Mouse (Mus musculus): Measurements from ENCODE around the gene Sycp2. TPM values are rescaled to one million over a fixed set of nuclear protein-coding genes. Genes with fewer than 3 reads are reported as not detected.

The Sycp2 gene
- polyA plus RNA-seq (2014; fragmentation: Illumina TruSeq; extraction: RNeasy Lipid Tissue Mini Kit (QIAGEN cat#74804); ENCODE audit: insufficient read depth, low read depth, low replicate concordance) = 0.04 TPM

DNA sequence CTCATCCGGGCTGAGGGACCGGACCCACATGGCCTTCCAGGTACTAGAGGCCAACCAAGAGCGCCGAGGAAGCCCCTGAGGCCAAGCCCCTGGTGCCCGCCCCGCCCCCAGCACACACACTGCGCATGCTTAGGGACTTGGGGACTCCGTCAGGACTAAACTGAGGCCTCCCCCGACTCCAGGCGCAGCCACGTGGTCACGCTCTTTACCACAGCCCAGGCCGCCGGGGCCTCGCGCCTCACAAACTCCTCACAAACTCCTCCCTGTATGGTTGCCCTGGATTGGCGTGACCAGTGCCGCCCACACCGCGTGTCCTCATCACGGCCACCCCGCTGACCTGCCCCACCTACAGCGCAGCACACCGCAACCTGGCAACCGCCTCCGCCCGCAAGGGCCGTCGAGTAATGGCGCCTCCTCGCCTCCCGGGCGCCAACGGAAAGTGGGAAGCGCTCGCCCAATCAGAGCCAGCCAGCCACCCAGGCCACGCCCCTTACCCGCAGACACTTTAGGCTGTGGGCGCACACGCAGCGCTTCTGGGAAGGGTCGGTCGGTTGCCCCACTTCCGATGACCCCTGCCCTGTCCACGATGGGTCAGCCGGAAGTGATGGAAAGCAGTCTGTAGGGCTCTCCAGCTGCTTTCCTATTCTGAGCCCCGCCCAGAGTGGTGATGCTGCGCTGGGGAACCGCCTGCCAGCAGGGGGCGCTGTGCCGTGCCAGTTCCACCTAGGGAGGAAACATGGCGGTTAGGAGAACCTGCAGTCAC, at the start of gene Sycp2:
Gene Sycp2, minus strand, starts transcription at position 633 of the 763 bp plus-strand sequence.

GRCm38 (mm10) chr2:178430231-178430630, 22.7 kb upstream of the Sycp2 start, which contains the start of gene Cdh26:
Gene Cdh26, plus strand, starts transcription at chr2:178430531.

DNA sequence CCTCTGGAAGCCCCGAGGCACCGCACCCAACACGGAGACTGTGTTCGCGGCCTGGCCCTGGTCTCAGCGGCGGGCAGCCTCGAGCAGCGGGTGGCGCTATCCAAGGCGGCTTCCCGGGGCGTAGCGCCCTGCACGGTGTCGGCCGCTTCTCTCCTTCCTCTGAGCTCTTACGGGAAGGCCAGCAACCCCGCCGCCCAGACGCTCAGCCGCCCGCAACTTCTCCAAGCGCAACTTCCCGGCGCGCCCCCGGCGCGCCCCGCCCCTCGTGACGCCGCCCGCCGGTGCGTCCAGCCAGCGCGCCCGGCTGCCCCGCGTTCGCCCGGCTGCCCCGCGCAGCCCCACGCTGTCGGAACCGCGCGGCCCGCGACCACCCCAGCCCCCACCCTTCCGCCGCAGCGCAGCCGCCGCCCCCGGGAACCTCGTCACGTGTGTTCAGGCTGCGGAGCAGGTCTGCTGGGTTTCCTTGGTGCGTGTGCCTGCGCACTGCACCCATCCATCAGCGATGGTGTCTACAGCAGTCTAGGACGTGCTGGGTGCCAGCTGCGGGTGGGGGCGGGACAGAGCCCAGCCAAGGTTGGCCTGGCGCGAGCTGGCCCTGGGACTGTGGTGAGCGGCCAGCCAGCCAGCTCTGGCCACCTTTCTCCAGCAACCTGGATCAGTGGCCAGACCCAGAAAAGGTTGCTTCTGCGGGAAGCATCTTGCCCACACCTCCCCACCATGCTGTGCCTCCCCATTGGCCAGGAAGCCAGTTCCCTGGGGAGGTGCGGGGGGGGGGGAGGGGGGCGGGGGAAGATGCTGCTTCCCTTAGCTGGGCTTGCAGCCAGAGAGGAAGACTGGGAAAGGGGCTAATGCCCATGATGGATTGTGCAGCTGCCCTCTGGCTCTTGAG, 7.0 kb upstream of the Sycp2 start, which contains the start of the genes Ppp1r3d and Fam217b:
Gene Ppp1r3d, minus strand, starts transcription at position 212 of the 889 bp plus-strand sequence.
Gene Fam217b, plus strand, starts transcription at position 264 of the 889 bp plus-strand sequence.

Other genes starting within 250 kb of the Sycp2 start
- gene Ppp1r3d, start 6.8 kb upstream of the Sycp2 start, polyA plus RNA-seq (2014; fragmentation: Illumina TruSeq; extraction: RNeasy Lipid Tissue Mini Kit (QIAGEN cat#74804); ENCODE audit: insufficient read depth, low read depth, low replicate concordance) = 2.1 TPM
- gene Fam217b, start 6.8 kb upstream of the Sycp2 start, polyA plus RNA-seq (2014; fragmentation: Illumina TruSeq; extraction: RNeasy Lipid Tissue Mini Kit (QIAGEN cat#74804); ENCODE audit: insufficient read depth, low read depth, low replicate concordance) = 2.3 TPM
- gene Cdh26, start 22.8 kb upstream of the Sycp2 start, polyA plus RNA-seq (2014; fragmentation: Illumina TruSeq; extraction: RNeasy Lipid Tissue Mini Kit (QIAGEN cat#74804); ENCODE audit: insufficient read depth, low read depth, low replicate concordance) = 0.85 TPM

Measured in lung, adult 10 weeks (tissue).